Mouse (Mus musculus): ENCODE results near the gene Arhgap11a.

DNA sequence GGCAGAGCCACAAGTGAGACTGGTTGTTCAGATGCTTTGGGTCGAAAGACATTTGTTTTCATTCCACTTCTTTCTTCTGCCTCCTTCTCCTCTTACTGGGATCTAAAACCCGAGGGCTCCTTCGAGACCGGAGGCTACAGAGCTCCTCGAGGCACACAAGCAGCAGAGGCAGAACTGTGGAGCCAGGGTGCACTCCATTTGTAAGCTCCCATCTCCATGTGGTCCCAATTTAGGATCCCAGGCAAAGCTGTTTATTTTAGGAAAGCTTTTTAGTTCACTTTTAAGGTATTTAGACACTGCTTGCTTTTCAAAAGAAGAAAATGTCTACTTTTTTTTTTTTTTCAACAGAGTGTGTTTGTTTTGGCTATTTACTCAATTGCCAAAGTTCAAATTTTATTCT, 47.6 kb downstream of the Arhgap11a start:
- TF ChIP-seq GATA1 (IDR thresholded peaks at IDR 0.05; ENCODE audit: borderline replicate concordance, low read length) (no peak), FLI1 (IDR thresholded peaks at IDR 0.05; ENCODE audit: low read length) (no peak)

Data from megakaryocyte, embryonic 14.5 days (primary cell).